Mouse (Mus musculus) hindbrain, embryonic 14.5 days (tissue): ENCODE results near the gene Slc38a3. TPM values are rescaled to one million over a fixed set of nuclear protein-coding genes. Genes with fewer than 3 reads are reported as not detected.
A peak's percentile ranks its signal among the peaks of the same experiment; 100 is the strongest.

ENCODE experiments used
- ATAC-seq: fragments of 200-750 bp; cut with Nextera tagmentation; 2 replicates; pipeline ENCODE4 v1.8.0; 2017; ENCODE audit warnings: moderate number of reproducible peaks, mild to moderate bottlenecking, moderate TSS enrichment, moderate library complexity; ENCODE audit not compliant: low FRiP score
- DNase-seq: peaks from one replicate; pipeline ENCODE4 v3.0.0-alpha.2; 2015; ENCODE audit warnings: low spot score
- H3K27ac ChIP-seq: fragments of 300-500 bp; sonication (generic); 2 replicates; pipeline ENCODE4 v1.5.1; 2014; ENCODE audit warnings: mild to moderate bottlenecking, moderate library complexity
- H3K27me3 ChIP-seq: fragments of 300-500 bp; sonication (generic); 2 replicates; pipeline ENCODE4 v1.6.1; 2014; ENCODE audit warnings: mild to moderate bottlenecking, low read length, mixed read lengths; ENCODE audit not compliant: control insufficient read depth, insufficient read depth
- H3K36me3 ChIP-seq: fragments of 300-500 bp; sonication (generic); replicated peaks from 2 replicates; pipeline ENCODE4 v1.6.1; 2014; ENCODE audit not compliant: control insufficient read depth, insufficient read depth
- H3K4me1 ChIP-seq: fragments of 300-500 bp; sonication (generic); replicated peaks from 2 replicates; pipeline ENCODE4 v1.6.1; 2014; ENCODE audit warnings: antibody characterized with exemption, low read length, mixed read lengths; ENCODE audit not compliant: control insufficient read depth, insufficient read depth
- H3K4me2 ChIP-seq: fragments of 300-500 bp; sonication (generic); replicated peaks from 2 replicates; pipeline ENCODE4 v1.6.1; 2014; ENCODE audit warnings: mild to moderate bottlenecking, moderate library complexity
- H3K4me3 ChIP-seq: fragments of 300-500 bp; sonication (generic); replicated peaks from 2 replicates; pipeline ENCODE4 v1.5.1; 2014; ENCODE audit warnings: mild to moderate bottlenecking, low read length
- H3K9ac ChIP-seq: fragments of 300-500 bp; sonication (generic); 2 replicates; pipeline ENCODE4 v1.6.1; 2014
- H3K9me3 ChIP-seq: fragments of 300-500 bp; sonication (generic); 2 replicates; pipeline ENCODE4 v1.6.1; 2016; ENCODE audit warnings: low read length; ENCODE audit not compliant: control insufficient read depth
- WGBS: fragments of 180-500 bp; shearing (Covaris S2); extraction: QIAGEN DNeasy Blood & Tissue Kit; methylation state at CpG from one replicate; pipeline ENCODE4 v1.1.7; 2014; 5-methylcytosine and 5-hydroxymethylcytosine counted together
- polyA plus RNA-seq: library from polyadenylated mRNA; unstranded; fragments of >200 nt; fragmentation: Nextera tagmentation; extraction: Ambion mirVana; gene quantifications from 2 replicates; pipeline ENCODE4 v1.2.1, GENCODE M21; 2014

Slc38a3 gene
- polyA plus RNA-seq, 1 experiment from 2014 or later = 48.3 TPM

- no peaks in the 10 kb centered on the region for H3K9me3 ChIP-seq
- ATAC-seq (no peak), DNase-seq (peak; percentile 44)
- H3K36me3 ChIP-seq = peaks cover 28% of the 10 kb centered on the region
- H3K4me1 ChIP-seq = peaks cover 46% of the 10 kb centered on the region
- peak overlapping the region; percentile 97 for H3K9ac ChIP-seq
- peak overlapping the region; percentile 86 for H3K4me2 ChIP-seq
- WGBS = 2% methylated on average over 14 of the region's 14 CpGs
- H3K27me3 ChIP-seq = no peaks in the 10 kb centered on the region
- H3K4me3 ChIP-seq = peak overlapping the region; percentile 89
- peak overlapping the region; percentile 89 for H3K27ac ChIP-seq
These were observed 37.5 kb upstream of the Slc38a3 start for GRCm38 (mm10) chr9:107706781-107707211.

- H3K9ac ChIP-seq = peak overlapping the region; percentile 16; the same call in 1 of the 2 replicates
- DNase-seq (no peak), ATAC-seq (no peak)
- peaks cover 71% of the 10 kb centered on the region for H3K4me1 ChIP-seq
- H3K27me3 ChIP-seq = no peaks in the 10 kb centered on the region
- H3K36me3 ChIP-seq = peaks cover 31% of the 10 kb centered on the region
- H3K4me3 ChIP-seq = no peak overlapping the region
- H3K4me2 ChIP-seq = no peak overlapping the region
- 60% methylated on average over 14 of the region's 14 CpGs for WGBS
- H3K9me3 ChIP-seq = no peaks in the 10 kb centered on the region
- H3K27ac ChIP-seq = no peak overlapping the region
These were observed 34.2 kb upstream of the Slc38a3 start for GRCm38 (mm10) chr9:107703337-107704122.

GRCm38 (mm10) chr9:107702606-107703185 is 33.4 kb upstream of the Slc38a3 start:
- Histone ChIP-seq H3K4me3 (no peak overlapping the region), H3K4me1 (peaks cover 73% of the 10 kb centered on the region), H3K4me2 (no peak overlapping the region), H3K27ac (0 out of 2 replicates have a peak overlapping the region, but pooled peaks have one; percentile 20), H3K9me3 (no peaks in the 10 kb centered on the region), H3K9ac (no peak overlapping the region), H3K36me3 (peaks cover 31% of the 10 kb centered on the region), H3K27me3 (no peaks in the 10 kb centered on the region)
- 68% methylated on average over 3 of the region's 3 CpGs for WGBS
- DNase-seq (no peak), ATAC-seq (no peak)

GRCm38 (mm10) chr9:107701594-107701993 is 32.3 kb upstream of the Slc38a3 start:
- no peaks in the 10 kb centered on the region for H3K27me3 ChIP-seq
- no peak overlapping the region for H3K9ac ChIP-seq
- no peak overlapping the region for H3K4me3 ChIP-seq
- H3K4me1 ChIP-seq = peaks cover 73% of the 10 kb centered on the region
- WGBS = 51% methylated on average over 12 of the region's 12 CpGs
- no peak overlapping the region for H3K27ac ChIP-seq
- DNase-seq = peak; percentile 78
- peaks cover 31% of the 10 kb centered on the region for H3K36me3 ChIP-seq
- ATAC-seq = 0 out of 2 replicates have a peak, but pooled peaks have one; percentile 39
- no peak overlapping the region for H3K4me2 ChIP-seq
- H3K9me3 ChIP-seq = no peaks in the 10 kb centered on the region

- Histone ChIP-seq H3K4me3 (no peak overlapping the region), H3K9ac (peak overlapping the region; percentile 26; the same call in 1 of the 2 replicates), H3K27ac (no peak overlapping the region), H3K9me3 (no peaks in the 10 kb centered on the region), H3K36me3 (peaks cover 28% of the 10 kb centered on the region), H3K4me2 (no peak overlapping the region), H3K4me1 (peaks cover 76% of the 10 kb centered on the region), H3K27me3 (no peaks in the 10 kb centered on the region)
- no peak for DNase-seq
- WGBS = 22% methylated on average over 6 of the region's 6 CpGs
- ATAC-seq = peak; percentile 35
These were observed 30.8 kb upstream of the Slc38a3 start for GRCm38 (mm10) chr9:107700114-107700571.

GRCm38 (mm10) chr9:107699376-107699980 is 30.1 kb upstream of the Slc38a3 start:
- H3K27me3 ChIP-seq = no peaks in the 10 kb centered on the region
- H3K9ac ChIP-seq = no peak overlapping the region
- H3K4me1 ChIP-seq = peaks cover 76% of the 10 kb centered on the region
- H3K4me2 ChIP-seq = no peak overlapping the region; the same call in 1 of the 2 replicates
- peaks cover 23% of the 10 kb centered on the region for H3K36me3 ChIP-seq
- ATAC-seq = no peak
- H3K27ac ChIP-seq = no peak overlapping the region
- no peak overlapping the region for H3K4me3 ChIP-seq
- H3K9me3 ChIP-seq = no peaks in the 10 kb centered on the region
- DNase-seq = no peak
- 4% methylated on average over 9 of the region's 9 CpGs for WGBS

GRCm38 (mm10) chr9:107698611-107699190 is 29.4 kb upstream of the Slc38a3 start:
- ATAC-seq (no peak), DNase-seq (no peak)
- H3K27ac ChIP-seq = peak overlapping the region; percentile 43; the same call in 1 of the 2 replicates
- H3K9ac ChIP-seq = no peak overlapping the region
- H3K9me3 ChIP-seq = no peaks in the 10 kb centered on the region
- peak overlapping the region; percentile 36 for H3K4me2 ChIP-seq
- WGBS = 14% methylated on average over 14 of the region's 14 CpGs
- no peaks in the 10 kb centered on the region for H3K27me3 ChIP-seq
- peaks cover 75% of the 10 kb centered on the region for H3K4me1 ChIP-seq
- peaks cover 15% of the 10 kb centered on the region for H3K36me3 ChIP-seq
- no peak overlapping the region for H3K4me3 ChIP-seq

- peak overlapping the region; percentile 36 for H3K4me2 ChIP-seq
- DNase-seq = peak; percentile 54
- 8% methylated on average over 14 of the region's 14 CpGs for WGBS
- H3K4me1 ChIP-seq = peaks cover 68% of the 10 kb centered on the region
- peaks cover 9% of the 10 kb centered on the region; the same call in 1 of the 2 replicates for H3K36me3 ChIP-seq
- H3K27me3 ChIP-seq = no peaks in the 10 kb centered on the region
- no peak overlapping the region for H3K4me3 ChIP-seq
- no peak for ATAC-seq
- H3K9me3 ChIP-seq = no peaks in the 10 kb centered on the region
- no peak overlapping the region for H3K9ac ChIP-seq
- peak overlapping the region; percentile 43; the same call in 1 of the 2 replicates for H3K27ac ChIP-seq
These were observed 28.6 kb upstream of the Slc38a3 start for GRCm38 (mm10) chr9:107697811-107698521.
